Mouse (Mus musculus) yolk sac, embryonic 10.5 days (tissue): ENCODE measurements around the gene Xlr5a.
"Not testable (repeated sequence)": the region's sequence is repeated elsewhere in the genome, so short reads cannot be mapped to it uniquely, and the experiment has no call there.

Source experiments
- DNase-seq: peaks from one replicate; pipeline ENCODE4 v3.0.0-alpha.2; 2017; ENCODE audit warnings: low spot score

Xlr5a gene

GRCm38 (mm10) chrX:73143218-73143618, 149.6 kb downstream of the Xlr5a start:
- DNase-seq, result not testable (repeated sequence)

GRCm38 (mm10) chrX:73122859-73123829, 169.6 kb downstream of the Xlr5a start:
- DNase-seq, result not testable (repeated sequence)

GRCm38 (mm10) chrX:73116747-73117146, 176.0 kb downstream of the Xlr5a start, which contains the start of gene Gm14685:
Gene Gm14685, plus strand, starts transcription at chrX:73117047.
- DNase-seq, result not testable (repeated sequence)

- peak; percentile 73 for DNase-seq
Observed at GRCm38 (mm10) chrX:73096941-73097508, 195.8 kb downstream of the Xlr5a start, which contains the start of gene Xlr3a. Gene Xlr3a, minus strand, starts transcription at chrX:73097095.

GRCm38 (mm10) chrX:73082267-73083055, 210.3 kb downstream of the Xlr5a start, which contains the start of gene Xlr4a:
Gene Xlr4a, minus strand, starts transcription at chrX:73082478.
- not testable (repeated sequence) for DNase-seq

GRCm38 (mm10) chrX:73066765-73067312, 225.9 kb downstream of the Xlr5a start:
- DNase-seq, result not testable (repeated sequence)

GRCm38 (mm10) chrX:73064415-73064793, 228.4 kb downstream of the Xlr5a start, which contains the start of gene Pnma3:
Gene Pnma3, plus strand, starts transcription at chrX:73064787.
- DNase-seq, result no peak

GRCm38 (mm10) chrX:73063512-73064414, 229.0 kb downstream of the Xlr5a start:
- no peak for DNase-seq

GRCm38 (mm10) chrX:73062323-73062722, 230.5 kb downstream of the Xlr5a start:
- no peak for DNase-seq

GRCm38 (mm10) chrX:73061528-73061927, 231.2 kb downstream of the Xlr5a start:
- no peak for DNase-seq
